Mouse (Mus musculus) stomach, postnatal 0 days (tissue): ENCODE measurements at regions not wholly inside any gene's neighbourhood (a gene's known extent, or its start where the extent isn't known, plus 50 kb on each side); places are given as distances from the start of the nearest gene placed in this dataset.

Experiments
- ATAC-seq: fragments of 200-750 bp; cut with Nextera tagmentation; 2 replicates; pipeline ENCODE4 v1.8.0; 2017; ENCODE audit not compliant: low FRiP score, low TSS enrichment
- DNase-seq: peaks from one replicate; pipeline ENCODE4 v3.0.0-alpha.2; 2016; ENCODE audit warnings: low spot score
- H3K27ac ChIP-seq: fragments of 300-500 bp; sonication (generic); replicated peaks from 2 replicates; pipeline ENCODE4 v1.5.1; 2014; ENCODE audit warnings: mild to moderate bottlenecking, control low read depth
- H3K27me3 ChIP-seq: fragments of 300-500 bp; sonication (generic); 2 replicates; pipeline ENCODE4 v1.6.1; 2014; ENCODE audit warnings: low read length; ENCODE audit not compliant: control insufficient read depth, insufficient read depth
- H3K36me3 ChIP-seq: fragments of 300-500 bp; sonication (generic); 2 replicates; pipeline ENCODE4 v1.6.1; 2014; ENCODE audit warnings: low read length, mixed read lengths; ENCODE audit not compliant: control insufficient read depth, insufficient read depth
- H3K4me1 ChIP-seq: fragments of 300-500 bp; sonication (generic); replicated peaks from 2 replicates; pipeline ENCODE4 v1.6.1; 2014; ENCODE audit warnings: antibody characterized with exemption; ENCODE audit not compliant: control insufficient read depth, insufficient read depth
- H3K4me2 ChIP-seq: fragments of 300-500 bp; sonication (generic); replicated peaks from 2 replicates; pipeline ENCODE4 v1.6.1; 2014; ENCODE audit warnings: low read depth, mild to moderate bottlenecking, control low read depth, moderate library complexity
- H3K4me3 ChIP-seq: fragments of 300-500 bp; sonication (generic); 2 replicates; pipeline ENCODE4 v1.5.1; 2014; ENCODE audit warnings: low read depth, low read length, control low read depth
- H3K9ac ChIP-seq: fragments of 300-500 bp; sonication (generic); 2 replicates; pipeline ENCODE4 v1.6.1; 2014; ENCODE audit warnings: mild to moderate bottlenecking, low read length, control low read depth, mixed read lengths
- H3K9me3 ChIP-seq: fragments of 300-500 bp; sonication (generic); 2 replicates; pipeline ENCODE4 v1.6.1; 2016; ENCODE audit warnings: low read length; ENCODE audit not compliant: control insufficient read depth
- CTCF ChIP-seq: IDR thresholded peaks from 2 replicates; pipeline ENCODE4 v1.5.1; 2016; ENCODE audit warnings: antibody characterized with exemption, low read depth, mild to moderate bottlenecking, moderate library complexity
- EP300 ChIP-seq: optimal IDR thresholded peaks from 2 replicates; pipeline ENCODE3; 2016; ENCODE audit warnings: antibody characterized with exemption
- WGBS: fragments of 180-500 bp; shearing (Covaris S2); extraction: QIAGEN DNeasy Blood & Tissue Kit; methylation state at CpG from one replicate; pipeline ENCODE4 v1.1.7; 2014; 5-methylcytosine and 5-hydroxymethylcytosine counted together

DNA sequence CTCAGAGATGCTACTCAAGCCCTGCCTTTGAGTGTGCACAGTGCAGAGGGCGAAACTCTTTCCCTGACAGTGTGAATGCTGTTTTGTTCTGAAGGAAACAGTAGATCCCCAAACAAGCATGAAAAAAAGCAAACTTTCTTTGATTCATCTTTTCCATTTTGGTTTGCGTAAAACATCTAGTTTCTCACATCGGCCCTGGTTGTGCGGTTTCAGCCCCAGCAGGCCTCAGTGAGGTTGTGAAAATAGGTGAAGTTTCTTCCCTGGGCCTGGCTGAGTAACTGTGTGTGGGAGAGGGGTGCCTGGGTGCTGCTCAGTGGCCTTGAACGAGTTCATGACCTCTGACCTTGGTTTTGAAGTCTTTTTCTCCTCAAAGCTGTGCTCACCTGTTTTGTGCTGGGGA lies 216.5 kb upstream of the Cxcr4 start:
- WGBS, result 83% methylated on average over 5 of the region's 5 CpGs
- Histone ChIP-seq H3K4me1 (no peaks in the 10 kb centered on the region), H3K27ac (no peak overlapping the region), H3K4me2 (no peak overlapping the region), H3K9me3 (no peaks in the 10 kb centered on the region), H3K27me3 (no peaks in the 10 kb centered on the region), H3K9ac (no peak overlapping the region), H3K36me3 (no peaks in the 10 kb centered on the region), H3K4me3 (no peak overlapping the region)
- TF ChIP-seq EP300, result no peak
- TF ChIP-seq CTCF, result no peak
- ATAC-seq, result no peak
- no peak for DNase-seq

GRCm38 (mm10) chr1:128805687-128806653 lies 213.9 kb upstream of the Cxcr4 start:
- Histone ChIP-seq H3K9ac (no peak overlapping the region), H3K4me3 (no peak overlapping the region), H3K36me3 (no peaks in the 10 kb centered on the region), H3K9me3 (no peaks in the 10 kb centered on the region), H3K27me3 (no peaks in the 10 kb centered on the region), H3K27ac (no peak overlapping the region), H3K4me1 (no peaks in the 10 kb centered on the region), H3K4me2 (no peak overlapping the region)
- DNase-seq (no peak), ATAC-seq (no peak)
- TF ChIP-seq CTCF (no peak), EP300 (no peak)
- 56% methylated on average over 10 of the region's 10 CpGs for WGBS

DNA sequence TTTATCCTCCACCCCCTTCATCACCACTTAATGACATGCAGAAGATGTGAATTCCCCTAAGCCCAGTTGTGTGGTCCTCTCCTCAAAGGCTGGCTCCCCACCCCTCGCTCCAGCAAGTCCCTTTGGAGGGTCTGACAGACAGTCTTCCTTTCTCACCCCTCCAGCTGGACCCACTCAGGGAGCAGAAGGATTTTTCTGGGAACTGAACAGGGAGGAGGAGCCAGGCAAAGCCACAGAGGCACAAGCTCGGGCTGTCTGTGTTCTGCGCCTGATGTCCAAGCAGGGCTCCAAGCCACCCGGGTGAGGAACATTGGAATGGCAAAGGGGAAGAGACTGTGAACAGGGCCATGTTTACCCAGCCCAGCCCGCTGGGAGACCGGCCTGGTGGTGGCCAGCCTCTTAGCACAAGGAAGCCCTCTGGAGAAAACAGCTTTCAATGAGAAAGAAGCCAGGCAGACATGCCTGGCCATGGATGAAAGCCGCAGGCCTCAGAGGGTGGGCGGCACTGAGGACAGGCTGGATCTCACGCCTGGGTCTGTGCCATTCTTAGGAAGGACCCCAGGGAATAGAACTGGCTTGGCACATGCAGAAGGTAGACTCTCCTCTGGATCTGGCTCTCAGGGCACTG lies 211.5 kb upstream of the Cxcr4 start:
- H3K36me3 ChIP-seq, result no peaks in the 10 kb centered on the region
- ATAC-seq, result peak; percentile 69
- H3K9ac ChIP-seq, result no peak overlapping the region; the same call in 1 of the 2 replicates
- DNase-seq, result peak; percentile 51
- no peak overlapping the region for H3K4me3 ChIP-seq
- H3K27me3 ChIP-seq, result no peaks in the 10 kb centered on the region
- H3K27ac ChIP-seq, result peak overlapping the region; percentile 69
- H3K9me3 ChIP-seq, result no peaks in the 10 kb centered on the region
- H3K4me2 ChIP-seq, result no peak overlapping the region; the same call in 1 of the 2 replicates
- TF ChIP-seq EP300 (no peak), CTCF (no peak)
- WGBS, result 18% methylated on average over 9 of the region's 9 CpGs
- H3K4me1 ChIP-seq, result no peaks in the 10 kb centered on the region

GRCm38 (mm10) chr1:128803058-128803432 lies 211.0 kb upstream of the Cxcr4 start:
- H3K27ac ChIP-seq, result no peak overlapping the region; the same call in 1 of the 2 replicates
- ATAC-seq (peak; percentile 16; the same call in 1 of the 2 replicates), DNase-seq (no peak)

DNA sequence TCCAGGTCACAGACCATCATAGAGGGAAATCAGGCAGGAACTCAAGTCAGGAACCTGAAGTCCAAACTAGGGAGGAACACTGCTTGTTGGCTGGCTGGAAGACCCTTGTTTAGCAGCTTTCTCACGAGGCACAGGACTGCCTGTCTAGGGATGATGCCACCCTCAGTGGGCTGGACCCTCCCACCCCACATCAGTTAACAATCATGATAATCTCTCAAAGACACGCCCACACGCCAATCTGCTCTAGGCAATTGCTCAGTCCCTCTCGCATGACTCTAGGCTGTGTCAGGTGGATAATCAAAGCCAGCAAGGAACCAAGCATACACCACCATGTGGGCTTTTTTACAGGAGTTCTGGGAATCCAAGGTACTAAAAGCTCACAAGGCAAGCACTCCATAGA lies 206.6 kb upstream of the Cxcr4 start:
- Histone ChIP-seq H3K9ac (no peak overlapping the region), H3K9me3 (no peaks in the 10 kb centered on the region), H3K4me2 (no peak overlapping the region), H3K4me3 (no peak overlapping the region), H3K4me1 (no peaks in the 10 kb centered on the region), H3K27me3 (no peaks in the 10 kb centered on the region), H3K27ac (no peak overlapping the region), H3K36me3 (no peaks in the 10 kb centered on the region)
- ATAC-seq (no peak), DNase-seq (no peak)
- TF ChIP-seq EP300 (no peak), CTCF (no peak)
- 76% methylated on average over 4 of the region's 4 CpGs for WGBS

More at GRCm38 (mm10) chr1:128803058-128803432, 211.0 kb upstream of the Cxcr4 start:
- H3K9ac ChIP-seq, result no peak overlapping the region
- no peaks in the 10 kb centered on the region for H3K9me3 ChIP-seq
- no peaks in the 10 kb centered on the region for H3K36me3 ChIP-seq
- no peak overlapping the region for H3K4me2 ChIP-seq
- H3K4me1 ChIP-seq, result no peaks in the 10 kb centered on the region
- no peak for TF ChIP-seq CTCF
- no peak for TF ChIP-seq EP300
- H3K4me3 ChIP-seq, result no peak overlapping the region
- no peaks in the 10 kb centered on the region for H3K27me3 ChIP-seq

DNA sequence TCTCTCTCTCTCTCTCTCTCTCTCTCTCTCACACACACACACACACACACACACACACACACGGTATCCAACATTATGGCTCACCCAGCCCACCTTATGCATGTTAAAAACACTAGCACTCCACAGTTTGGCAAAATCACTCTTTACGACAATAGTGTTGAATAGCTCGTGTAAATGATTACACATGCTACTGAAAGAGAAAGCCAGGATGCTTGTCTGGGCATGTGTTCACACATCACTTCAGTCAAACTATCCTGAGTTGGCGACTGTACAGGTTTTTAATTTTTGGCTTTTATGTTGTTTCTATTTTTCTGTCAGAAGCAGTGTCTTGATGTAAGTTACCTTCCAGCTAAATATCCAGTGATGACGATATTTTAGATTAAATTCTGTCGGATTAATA lies 203.6 kb upstream of the Cxcr4 start:
- no peak for ATAC-seq
- 62% methylated on average over 6 of the region's 6 CpGs for WGBS
- TF ChIP-seq EP300 (no peak), CTCF (no peak)
- Histone ChIP-seq H3K4me2 (no peak overlapping the region), H3K27ac (no peak overlapping the region), H3K4me1 (no peaks in the 10 kb centered on the region), H3K9ac (no peak overlapping the region), H3K27me3 (no peaks in the 10 kb centered on the region), H3K9me3 (no peaks in the 10 kb centered on the region), H3K4me3 (no peak overlapping the region), H3K36me3 (no peaks in the 10 kb centered on the region)
- no peak for DNase-seq
